Mouse (Mus musculus) CH12.LX (cell line): ENCODE measurements around the gene Lrp6.

Experiments
- CHD1 ChIP-seq: IDR thresholded peaks from 2 replicates; pipeline ENCODE4 v1.6.1; 2012; ENCODE audit warnings: low read depth, low read length, improper control_type of control experiment, inconsistent platforms
- CHD2 ChIP-seq: IDR thresholded peaks from 2 replicates; pipeline ENCODE4 v1.6.1; 2011; ENCODE audit warnings: low read length, improper control_type of control experiment
- CTCF ChIP-seq, 2 experiments: IDR thresholded peaks in 1 of 2; conservative IDR thresholded peaks in 1 of 2; 2 replicates each; pipeline ENCODE4 v1.5.1; 2011 to 2012; ENCODE audit warnings: low read depth in 2 of 2, low read length in 2 of 2, improper control_type of control experiment in 1 of 2, inconsistent platforms in 1 of 2, mild to moderate bottlenecking in 1 of 2, moderate library complexity in 1 of 2
- EP300 ChIP-seq: IDR thresholded peaks from 2 replicates; pipeline ENCODE4 v1.6.1; 2011; ENCODE audit warnings: low read length, improper control_type of control experiment
- JUND ChIP-seq: conservative IDR thresholded peaks from 2 replicates; pipeline ENCODE4 v1.6.1; 2011; ENCODE audit warnings: low read depth, low read length, improper control_type of control experiment
- POLR2A ChIP-seq: IDR thresholded peaks from 2 replicates; pipeline ENCODE4 v1.6.1; 2011; ENCODE audit warnings: low read depth, mild to moderate bottlenecking, improper control_type of control experiment, low read length
- POLR2AphosphoS2 ChIP-seq: IDR thresholded peaks from 2 replicates; pipeline ENCODE4 v1.6.1; 2011; ENCODE audit warnings: low read depth, low read length, improper control_type of control experiment
- RCOR1 ChIP-seq: conservative IDR thresholded peaks from 2 replicates; pipeline ENCODE4 v1.6.1; 2012; ENCODE audit warnings: low read depth, mild to moderate bottlenecking, inconsistent platforms, low read length, improper control_type of control experiment
- ZC3H11A ChIP-seq: IDR thresholded peaks from 2 replicates; pipeline ENCODE4 v1.6.1; 2012; ENCODE audit warnings: low read depth, mild to moderate bottlenecking, inconsistent platforms, low read length, improper control_type of control experiment
- ZNF384 ChIP-seq: IDR thresholded peaks from 2 replicates; pipeline ENCODE4 v1.6.1; 2012; ENCODE audit warnings: low read depth, low read length, improper control_type of control experiment, inconsistent platforms

- TF ChIP-seq RCOR1 (no peak), ZC3H11A (no peak), POLR2A (no peak), CHD2 (no peak), POLR2AphosphoS2 (no peak), CTCF (conservative IDR thresholded peaks at IDR 0.05 in 1 of 2, IDR thresholded peaks at IDR 0.05 in 1 of 2; ENCODE audit: low read depth in 2 of 2, low read length in 2 of 2) (peak in 1 of 2 experiments; percentile 48; a peak in 2 of 4 replicates), EP300 (no peak), CHD1 (no peak), JUND (no peak), ZNF384 (no peak)
Measured at GRCm38 (mm10) chr6:134430161-134430799, 136.5 kb downstream of the Lrp6 start.
